Mouse (Mus musculus) urinary bladder, postnatal 14 days (tissue): ENCODE measurements at regions not wholly inside any gene's neighbourhood (a gene's known extent, or its start where the extent isn't known, plus 50 kb on each side); places are given as distances from the start of the nearest gene placed in this dataset.

Experiments
- DNase-seq: peaks from one replicate; pipeline ENCODE4 v3.0.0; 2021; ENCODE audit warnings: low spot score

DNA sequence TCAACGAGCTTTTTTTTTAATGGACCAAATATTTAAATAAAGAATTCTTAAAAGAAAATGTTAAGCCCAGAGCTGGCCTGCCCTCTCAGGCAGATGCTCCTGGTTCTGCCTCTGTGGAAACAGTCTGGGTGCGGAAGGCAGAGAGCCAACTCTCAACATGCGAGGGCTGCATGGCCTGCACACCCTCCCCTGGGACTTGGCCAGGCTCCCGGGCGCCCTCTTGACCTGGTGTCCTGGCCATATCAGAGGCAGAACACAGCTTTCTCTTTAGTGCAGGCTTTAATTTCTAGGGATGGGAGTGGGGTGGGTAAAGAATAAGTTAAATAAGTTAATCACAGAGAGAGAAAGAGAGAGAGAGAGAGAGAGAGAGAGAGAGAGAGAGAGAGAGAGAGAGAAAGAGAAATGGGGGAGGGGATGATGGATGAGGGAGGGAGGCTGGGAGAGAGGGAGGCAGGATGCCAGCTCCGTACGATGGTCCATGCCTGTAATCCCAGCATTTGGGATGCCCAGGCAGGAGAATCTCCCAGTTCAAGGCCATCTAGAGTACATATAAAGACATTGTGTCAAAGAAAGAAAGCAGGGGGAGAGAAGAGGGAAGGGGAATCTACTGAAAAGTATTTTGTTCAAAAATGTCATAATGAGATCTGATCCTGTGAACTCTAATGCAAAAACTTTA lies 123.2 kb upstream of the Plekha5 start:
- DNase-seq, result peak; percentile 42

DNA sequence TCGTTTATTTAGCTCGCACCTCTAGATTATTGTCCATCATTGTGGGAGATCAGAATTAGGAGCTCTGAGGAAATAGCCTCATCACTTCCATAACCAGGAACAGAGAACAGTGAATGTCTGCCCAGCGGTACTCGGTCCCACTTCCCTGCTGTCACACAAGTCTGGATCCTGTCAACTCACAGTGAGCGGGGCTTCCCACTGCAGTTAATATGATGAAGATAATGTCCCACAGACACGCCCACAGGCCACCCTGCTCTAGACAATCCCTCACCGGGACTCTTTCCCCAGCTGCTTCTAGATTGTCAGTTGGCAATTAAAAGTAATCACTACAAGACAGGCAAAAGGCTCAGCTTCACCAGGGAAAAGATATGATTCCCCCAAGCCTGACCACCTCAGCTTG lies 124.2 kb upstream of the Plekha5 start:
- no peak for DNase-seq

DNA sequence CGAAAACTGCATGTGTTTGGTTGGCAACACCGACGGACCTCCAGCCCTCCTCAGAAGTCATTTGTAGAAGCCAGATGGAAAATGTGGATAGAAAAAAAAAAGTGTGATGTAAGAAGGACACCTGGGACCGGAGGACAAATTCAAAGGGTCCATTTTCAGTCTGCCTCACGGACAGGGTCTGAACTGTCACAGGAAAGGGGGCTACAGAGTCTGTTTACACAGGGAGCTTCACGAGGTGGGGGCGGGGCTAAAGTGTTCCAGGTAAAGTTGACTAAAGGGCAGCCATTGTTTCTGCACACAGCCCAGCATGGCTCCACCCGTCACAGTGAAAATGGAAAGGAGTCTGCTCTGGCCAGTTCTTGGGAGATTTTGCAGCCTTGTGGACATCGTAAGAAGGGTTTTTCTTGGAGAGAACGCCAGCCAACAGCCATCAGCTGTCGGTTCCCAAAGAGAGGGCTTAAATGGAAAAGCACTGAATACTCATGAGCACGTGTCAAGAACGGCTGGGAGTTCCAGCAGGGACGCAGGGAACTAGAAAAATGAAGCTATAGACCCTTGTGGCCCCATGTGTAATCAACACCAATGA lies 125.8 kb upstream of the Plekha5 start:
- DNase-seq, result no peak

DNA sequence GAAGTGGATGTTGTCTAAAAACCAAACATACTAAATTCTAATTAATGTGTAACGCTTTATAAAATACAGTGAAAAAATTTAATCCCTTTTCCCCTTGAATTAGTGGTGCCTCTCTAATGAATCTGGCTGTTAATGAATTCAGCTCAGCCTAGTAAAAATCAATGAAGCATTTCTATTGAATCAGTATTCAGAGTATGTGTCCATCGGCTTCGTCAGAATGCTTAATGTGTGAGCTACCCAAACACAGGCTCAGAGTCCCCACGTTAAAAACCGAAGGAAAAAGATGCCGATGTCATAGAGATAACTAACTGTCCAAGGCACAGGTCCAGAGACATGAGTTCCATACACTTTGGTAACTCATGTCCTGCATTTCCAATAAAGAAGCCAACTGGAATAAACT lies 126.3 kb upstream of the Plekha5 start:
- no peak for DNase-seq

DNA sequence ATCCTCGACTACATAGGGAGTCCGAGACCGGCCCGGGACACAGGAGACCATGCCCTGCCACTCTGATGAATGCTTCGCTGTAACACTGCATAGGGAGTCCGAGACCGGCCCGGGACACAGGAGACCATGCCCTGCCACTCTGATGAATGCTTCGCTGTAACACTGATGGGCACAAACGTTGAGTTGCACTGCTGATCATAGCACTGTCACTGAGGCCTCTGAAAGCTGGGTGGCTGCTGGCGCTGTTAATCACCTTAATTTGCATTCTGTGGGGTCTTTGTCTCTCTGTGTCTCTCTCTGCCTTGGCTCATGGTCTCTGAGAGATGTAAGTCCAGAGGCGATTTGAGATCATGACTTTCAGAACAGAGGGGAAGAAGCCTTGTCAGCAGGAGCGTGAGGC lies 133.7 kb upstream of the Plekha5 start:
- DNase-seq, result no peak

DNA sequence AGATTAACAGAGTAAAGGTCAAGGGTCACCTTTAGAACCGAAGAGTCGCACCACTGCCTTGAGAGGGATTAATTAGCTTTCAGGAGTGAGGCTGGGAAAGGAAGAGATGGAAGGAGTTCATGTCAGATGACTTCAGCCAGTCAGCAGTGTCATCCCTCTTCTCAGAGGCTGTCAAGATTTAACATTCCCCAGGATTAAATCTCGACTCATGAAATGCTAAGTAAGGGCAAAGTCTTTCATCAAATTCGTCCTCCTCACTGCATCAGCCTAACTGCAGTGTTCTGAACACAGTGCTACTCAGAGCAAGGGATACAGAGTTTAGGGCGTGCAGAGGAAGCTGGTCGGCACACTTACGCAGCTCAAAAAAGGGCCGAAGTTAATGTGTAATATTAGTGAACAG lies 135.1 kb upstream of the Plekha5 start:
- no peak for DNase-seq

DNA sequence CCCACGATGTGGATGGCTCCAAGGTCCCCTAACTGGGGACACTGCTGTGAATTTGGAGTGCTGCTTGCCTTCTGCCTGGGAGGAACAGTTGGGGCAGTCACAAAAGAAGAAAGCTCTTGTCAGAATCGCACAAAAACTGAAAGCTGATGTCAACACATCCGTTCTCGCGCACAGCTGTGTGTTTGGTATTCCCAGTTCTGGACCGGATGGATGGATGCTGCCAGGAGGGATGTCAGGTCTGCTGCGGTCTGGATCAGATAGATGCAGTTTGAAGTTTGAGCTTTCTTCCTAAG lies 141.6 kb upstream of the Plekha5 start:
- DNase-seq, result no peak

DNA sequence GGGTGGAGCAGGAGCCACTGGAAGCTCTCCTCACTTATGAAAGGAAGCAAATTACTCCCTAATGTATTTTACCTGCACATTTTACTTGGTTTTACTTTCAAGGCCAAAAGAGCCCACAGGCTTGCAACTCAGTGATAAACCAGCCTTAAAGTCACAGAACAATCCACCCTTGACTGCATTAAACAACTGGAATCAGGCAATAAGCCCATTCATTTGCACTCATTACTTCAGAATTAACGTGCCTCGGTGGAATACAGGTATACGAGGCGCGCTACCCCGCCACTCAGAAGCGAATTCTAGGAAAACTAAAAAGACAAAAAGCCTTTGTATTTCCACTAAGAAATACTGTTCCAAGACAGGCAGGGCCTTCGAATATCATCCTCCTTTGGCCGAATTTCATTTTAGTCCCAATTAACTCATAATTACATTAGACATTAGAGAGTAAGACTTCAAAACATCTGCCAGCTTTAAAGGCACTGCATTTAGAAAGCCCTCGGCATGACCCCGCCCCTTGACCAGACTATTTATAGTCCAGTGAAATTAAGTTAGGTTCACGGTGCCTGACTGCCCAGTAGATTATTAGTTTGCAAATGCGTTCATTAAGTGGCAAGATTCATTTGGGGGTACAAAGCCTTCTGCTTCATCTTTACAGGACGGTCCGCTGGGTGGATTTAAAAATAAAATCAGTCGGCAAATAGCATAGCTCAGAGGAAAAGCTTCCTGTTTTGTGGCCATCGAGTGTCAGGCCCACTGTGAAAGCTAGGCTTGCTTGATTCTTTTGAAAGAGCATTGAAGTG lies 142.2 kb upstream of the Plekha5 start:
- no peak for DNase-seq

DNA sequence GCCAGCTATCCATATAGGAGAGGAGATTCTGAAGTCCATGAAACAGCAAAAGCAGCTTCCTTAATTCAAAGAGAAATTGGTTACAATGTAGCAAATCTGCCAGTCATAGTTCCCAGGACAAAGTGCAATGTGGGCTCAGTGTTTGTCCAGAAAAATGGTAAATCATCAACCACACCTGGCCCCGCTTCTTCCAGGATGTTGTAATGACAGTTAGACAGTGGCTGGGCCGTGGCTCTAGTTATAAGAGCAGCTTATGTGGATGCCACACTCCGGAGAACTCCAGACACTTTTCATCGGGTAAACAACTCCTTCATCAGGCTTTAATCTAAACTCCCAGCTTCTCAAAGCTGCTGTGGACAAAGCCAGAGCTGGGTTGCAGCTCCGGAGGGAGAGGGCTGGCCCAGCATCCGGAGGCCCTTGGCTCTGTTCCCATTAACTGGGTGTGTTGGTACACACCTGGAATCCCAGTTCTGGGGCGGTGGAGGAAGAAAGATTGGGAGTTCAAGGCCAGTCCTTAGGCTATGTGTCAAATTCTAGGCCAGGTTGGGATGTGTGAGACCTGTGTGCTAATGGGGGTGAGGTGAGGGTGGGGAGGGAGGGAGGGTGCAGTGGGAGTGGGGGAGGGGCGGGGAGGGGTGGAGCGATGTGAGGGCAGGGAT lies 142.9 kb upstream of the Plekha5 start:
- peak; percentile 34 for DNase-seq

DNA sequence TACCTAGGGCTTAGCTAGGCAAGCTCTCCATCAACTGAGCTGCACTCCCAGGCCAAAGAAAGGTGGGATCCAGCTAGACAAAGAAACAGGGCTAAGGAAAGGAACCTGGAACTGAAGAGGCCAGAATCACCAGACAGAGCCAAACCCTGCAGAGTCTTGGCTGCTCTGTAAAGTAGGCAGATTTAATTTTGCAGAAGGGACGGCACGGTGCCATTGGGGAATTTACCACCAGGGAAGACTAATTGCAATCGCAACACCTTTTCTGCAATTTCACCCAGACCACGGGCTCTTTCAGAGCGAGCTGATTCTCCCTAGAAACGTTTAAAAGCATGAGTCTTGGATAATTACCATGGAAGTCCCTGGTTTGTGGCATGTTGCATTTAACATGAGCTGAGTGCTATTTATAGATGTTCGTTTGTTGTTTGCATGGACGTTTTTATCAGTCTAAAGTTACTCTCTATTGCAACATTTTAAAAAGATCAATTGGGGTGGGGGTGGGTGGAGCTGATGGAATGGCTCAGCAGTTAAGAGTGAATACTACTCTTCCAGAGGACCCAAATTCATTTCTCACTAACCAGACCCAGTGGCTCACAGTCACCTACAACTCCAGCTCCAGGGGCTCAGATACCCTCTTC lies 144.0 kb upstream of the Plekha5 start:
- no peak for DNase-seq

DNA sequence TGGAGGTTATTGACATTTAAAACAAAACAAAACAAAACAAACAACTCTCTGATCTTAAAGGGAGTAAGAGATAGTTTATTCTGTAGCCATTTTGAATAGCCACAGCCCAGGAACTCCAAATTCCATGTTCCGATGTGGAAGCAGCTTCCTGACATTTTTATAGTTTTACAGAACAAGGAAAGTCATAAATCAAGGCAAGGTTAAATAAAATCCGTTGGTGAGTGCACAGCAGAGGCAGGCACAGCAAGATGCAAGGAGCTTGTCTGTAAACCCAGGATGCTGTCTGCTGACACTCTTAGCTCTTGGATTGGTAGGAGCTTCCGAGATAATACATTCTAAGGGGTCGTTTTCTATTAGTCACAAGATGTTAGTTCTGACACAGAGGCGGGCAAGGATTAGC lies 145.1 kb upstream of the Plekha5 start:
- no peak for DNase-seq

DNA sequence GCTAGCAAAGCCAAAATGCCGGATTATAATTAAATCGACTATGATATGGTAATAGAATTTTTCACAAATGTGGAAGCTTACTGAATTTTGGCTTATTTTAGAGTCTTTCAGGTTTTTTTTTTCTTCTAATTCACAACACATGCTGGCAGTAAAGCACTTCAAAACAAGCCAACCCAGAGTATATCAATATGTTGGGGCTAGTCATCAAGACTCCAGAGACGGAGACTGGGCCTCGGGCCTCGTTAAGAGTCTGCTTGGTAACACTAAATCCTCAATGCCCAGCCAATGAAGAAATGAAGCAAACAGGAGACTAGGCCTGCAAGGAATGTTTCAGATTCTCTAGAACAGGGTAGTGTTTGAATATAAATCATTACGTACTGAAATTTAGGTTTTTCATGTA lies 153.3 kb upstream of the Plekha5 start:
- no peak for DNase-seq

DNA sequence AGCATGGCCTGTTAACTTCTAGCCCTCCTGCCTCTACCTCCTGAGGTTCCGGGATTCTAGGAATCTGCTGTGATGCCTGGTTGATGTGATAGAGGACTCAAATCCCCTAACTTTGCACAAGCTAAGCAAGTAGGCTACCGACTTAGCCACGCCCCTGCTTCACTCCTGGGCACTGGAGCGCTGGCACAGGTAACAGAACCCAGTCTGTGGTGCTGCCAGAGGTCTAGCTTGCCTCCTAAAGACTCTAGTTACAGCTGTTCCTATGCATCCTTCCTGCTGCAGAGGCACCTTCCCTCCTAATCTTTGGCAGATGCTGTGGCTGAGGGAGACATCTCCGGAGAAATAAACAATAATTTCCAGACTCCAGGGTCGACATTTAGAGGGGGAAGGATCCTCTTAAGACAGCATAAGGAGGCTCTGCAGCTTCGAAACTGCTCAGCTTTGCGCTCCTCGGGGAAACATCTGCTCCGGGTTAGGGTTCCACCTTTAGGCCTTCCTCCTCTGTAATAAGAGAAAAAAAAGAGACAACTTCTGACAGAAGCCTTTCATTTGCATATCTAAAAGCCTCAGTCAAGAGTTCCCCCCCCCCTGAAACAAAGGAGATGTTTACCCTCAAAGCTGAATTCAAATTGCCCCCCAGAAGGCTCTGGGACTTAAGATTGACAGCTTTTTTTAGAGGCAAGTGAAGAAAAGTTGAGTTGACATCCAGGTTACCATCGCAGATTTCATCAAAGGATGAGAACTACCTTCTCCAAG lies 155.4 kb upstream of the Plekha5 start:
- no peak for DNase-seq

DNA sequence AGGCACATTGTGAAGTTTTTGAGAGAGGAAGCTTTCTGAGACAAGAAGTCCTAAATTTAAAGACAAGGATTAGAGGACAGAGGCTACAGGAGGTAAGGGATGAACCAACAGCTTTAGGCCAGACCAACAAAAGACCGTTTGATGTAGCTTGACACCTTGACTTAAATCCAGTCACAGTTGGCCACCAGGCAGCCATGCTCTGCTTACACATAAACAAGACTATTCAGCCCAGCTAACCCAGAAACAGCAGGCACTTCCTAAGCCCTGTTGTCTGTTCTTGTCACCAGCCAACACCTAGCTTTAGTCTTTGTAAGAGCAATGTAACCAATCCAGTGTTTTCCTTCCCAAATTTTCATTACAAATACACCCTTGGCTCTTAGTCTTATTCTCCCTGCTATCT lies 159.9 kb upstream of the Plekha5 start:
- DNase-seq, result no peak

DNA sequence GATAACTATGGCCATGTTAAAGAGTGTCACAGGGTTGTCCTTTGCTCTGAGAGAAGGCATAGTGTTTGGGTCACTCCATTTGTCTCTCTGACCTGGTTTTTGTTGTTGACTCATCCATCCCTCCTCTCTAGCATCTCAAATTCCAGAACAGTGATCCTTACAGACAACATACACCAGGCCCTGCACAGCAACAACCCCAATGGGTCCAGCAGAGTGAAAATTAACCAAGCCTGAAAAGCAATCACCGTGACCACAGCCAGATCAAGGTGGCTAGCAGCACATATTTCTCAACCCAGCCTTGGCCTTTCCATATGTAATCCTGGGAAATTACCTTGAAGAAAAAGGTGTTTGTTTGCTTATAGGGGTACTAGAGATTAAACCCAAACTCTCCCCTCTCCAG lies 162.0 kb upstream of the Plekha5 start:
- no peak for DNase-seq

DNA sequence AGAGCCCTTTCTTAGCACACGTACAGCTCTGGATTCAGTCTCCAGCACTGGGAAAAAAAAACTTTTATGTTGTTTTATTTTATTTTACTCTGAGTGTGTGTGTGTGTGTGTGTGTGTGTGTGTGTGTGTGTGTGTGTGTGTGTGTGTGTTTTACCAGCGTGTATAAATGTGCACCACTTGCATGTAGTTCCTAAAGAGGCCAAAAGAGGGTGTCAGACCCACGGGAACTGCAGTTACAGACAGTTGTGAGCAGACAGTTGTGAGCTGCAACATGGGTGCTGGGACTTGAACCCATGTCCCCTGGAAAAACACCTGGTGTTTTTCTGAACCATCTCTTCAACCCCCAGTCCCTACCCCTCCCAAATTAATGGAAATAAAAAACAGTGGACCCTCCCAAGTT lies 165.1 kb upstream of the Plekha5 start:
- DNase-seq, result no peak

DNA sequence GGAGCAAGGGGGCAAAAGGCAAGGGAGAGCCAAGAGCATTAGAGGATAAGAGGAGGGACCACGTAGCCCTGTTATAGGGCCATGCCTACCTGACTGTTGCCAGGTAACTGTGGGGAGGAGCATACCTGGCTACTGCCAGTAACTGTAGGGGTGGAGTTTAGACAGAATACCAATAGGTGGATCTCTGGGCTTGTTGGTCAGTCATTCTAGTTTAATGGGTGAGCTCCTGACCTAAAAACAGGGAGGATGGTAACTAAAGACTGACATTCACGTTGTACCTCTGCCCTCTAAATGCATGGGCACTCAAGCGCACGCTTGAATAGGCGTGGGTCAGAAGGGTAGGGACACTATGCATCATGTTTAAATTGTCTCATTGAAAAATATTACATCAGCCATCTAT lies 165.8 kb upstream of the Plekha5 start:
- no peak for DNase-seq

DNA sequence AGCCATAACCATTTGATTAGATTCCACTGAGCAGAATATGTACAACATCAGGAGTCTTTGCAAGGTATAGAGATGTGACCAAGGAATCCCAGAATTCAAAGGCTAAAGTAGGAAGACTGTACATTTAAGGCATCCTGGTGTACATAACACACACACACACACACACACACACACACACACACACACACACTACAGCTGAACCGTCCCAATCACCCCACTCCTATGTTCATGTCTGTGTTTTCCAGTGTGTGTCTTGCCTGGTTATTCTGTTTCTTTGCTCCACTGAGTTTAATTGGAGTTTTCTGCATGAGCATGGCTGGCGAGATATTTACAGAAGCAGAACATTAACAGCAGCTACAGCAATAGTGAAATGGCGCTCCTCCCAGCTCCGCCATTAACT lies 172.3 kb upstream of the Plekha5 start:
- DNase-seq, result no peak

DNA sequence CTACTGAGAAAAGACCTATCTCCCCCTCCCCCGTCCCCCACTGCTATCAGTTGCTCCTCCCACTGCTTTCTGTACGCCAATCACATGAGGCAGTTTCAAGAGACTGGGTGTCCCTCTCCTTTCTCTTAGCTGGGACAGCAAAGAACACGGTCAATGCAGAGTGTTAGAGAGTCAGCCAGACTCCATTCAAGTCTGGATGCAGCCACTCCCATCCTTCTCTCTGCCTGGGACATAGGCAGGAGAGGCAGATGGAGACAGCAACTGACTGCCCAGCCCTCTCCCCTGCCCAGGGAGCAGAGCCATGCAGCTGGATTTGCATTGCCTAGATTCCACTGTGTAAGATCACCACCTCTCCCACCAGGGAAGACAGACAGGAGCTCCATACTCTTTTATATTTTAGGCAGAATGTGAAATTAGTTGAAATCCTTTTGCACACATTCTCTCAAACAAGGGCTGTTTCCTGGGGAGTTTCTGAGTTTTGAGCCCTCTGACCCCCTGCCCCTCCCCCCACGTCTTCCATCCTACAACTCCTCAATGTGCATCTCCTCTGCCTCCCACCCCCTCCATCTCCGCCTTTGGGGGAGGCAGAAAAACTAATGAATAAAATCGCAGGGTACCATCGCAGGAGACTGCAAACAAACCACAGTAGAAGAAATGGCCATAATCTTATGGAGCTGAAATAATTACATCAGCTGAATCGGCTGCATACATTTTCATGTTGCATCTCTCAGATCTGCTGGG lies 180.3 kb upstream of the Plekha5 start:
- DNase-seq, result no peak

DNA sequence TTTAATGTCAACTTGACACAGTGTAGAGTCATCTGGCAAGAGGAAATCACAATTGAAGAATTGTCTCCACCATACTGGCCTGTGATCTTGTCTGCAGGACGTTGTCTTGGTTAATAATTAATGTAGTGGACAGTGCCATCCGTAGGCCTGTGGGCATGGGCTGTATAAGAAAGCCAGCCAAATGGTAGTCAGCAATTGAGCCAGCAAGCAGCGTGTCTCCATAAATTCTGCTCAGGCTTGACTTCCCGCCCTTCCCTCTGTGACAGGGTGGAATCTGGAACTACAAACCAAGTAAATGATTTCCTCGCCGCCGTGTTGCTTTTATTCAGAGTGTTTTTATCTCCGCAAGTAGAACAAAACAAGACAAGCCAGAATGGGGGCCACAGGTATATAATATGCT lies 184.5 kb upstream of the Plekha5 start:
- no peak for DNase-seq

DNA sequence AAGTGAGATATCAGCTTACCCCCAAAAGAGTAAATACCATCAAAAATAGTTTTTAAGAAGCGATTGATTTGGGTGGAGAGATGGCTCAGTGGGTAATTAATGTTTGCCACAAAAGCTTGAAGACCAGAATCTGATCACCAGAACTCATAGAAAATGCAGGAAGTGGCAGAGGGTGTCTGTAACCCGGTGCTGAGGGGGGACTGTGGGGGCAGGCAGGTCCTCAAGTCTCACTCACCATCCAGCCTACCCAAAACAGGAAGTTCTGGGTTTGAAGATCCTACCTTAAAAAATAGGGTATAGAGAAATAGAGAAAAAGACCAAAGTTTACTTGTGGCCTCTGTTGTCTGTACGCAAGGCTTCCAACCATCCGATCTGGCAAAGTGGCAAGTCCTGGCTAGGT lies 190.3 kb upstream of the Plcz1 start:
- DNase-seq, result no peak
